Mouse (Mus musculus): ENCODE results near the gene Memo1. TPM values are rescaled to one million over a fixed set of nuclear protein-coding genes. Genes with fewer than 3 reads are reported as not detected.
"Not testable (repeated sequence)": the region's sequence is repeated elsewhere in the genome, so short reads cannot be mapped to it uniquely, and the experiment has no call there.

The Memo1 gene
- polyA plus RNA-seq, 1 experiment from 2014 or later: 85.9 TPM

DNA sequence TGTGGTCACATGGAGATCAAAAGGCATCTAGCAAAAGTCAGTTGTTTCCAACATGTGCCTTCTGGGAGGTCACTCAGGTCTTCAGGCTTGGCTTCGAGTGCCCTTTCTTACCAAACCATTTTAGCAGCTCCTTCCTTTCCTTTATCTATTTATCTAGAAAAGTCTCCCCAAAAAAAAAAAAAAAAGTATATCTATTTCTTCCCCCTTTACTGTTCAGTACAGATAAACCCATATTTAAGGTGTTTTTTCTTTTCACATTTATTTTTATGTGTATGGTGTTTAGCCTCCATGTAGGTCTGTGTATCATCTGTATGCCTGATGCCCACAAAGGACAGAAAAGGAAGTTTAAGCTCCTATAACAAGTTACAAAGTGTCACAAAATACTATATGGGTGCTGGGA, 110.6 kb downstream of the Memo1 start:
- no peak overlapping the region for H3K27ac ChIP-seq (ENCODE audit: low read depth, low read length)
- DNase-seq (ENCODE audit: low spot score, missing footprints): no peak
- H3K4me1 ChIP-seq (ENCODE audit: control insufficient read depth, insufficient read depth, low read length): no peaks in the 10 kb centered on the region
- no peak for ATAC-seq (ENCODE audit: low FRiP score)
- H3K4me3 ChIP-seq (ENCODE audit: low read depth, low read length): no peak overlapping the region
- H3K9me3 ChIP-seq (ENCODE audit: control insufficient read depth, low read length): no peaks in the 10 kb centered on the region
- WGBS: 94% methylated on average over 1 of the region's 1 CpGs
- no peaks in the 10 kb centered on the region for H3K36me3 ChIP-seq (ENCODE audit: control insufficient read depth, insufficient read depth, low read length)
- no peaks in the 10 kb centered on the region for H3K27me3 ChIP-seq (ENCODE audit: control insufficient read depth, insufficient read depth, low read length)
- H3K9ac ChIP-seq (ENCODE audit: low read length): no peak overlapping the region
- H3K4me2 ChIP-seq: no peak overlapping the region

- Histone ChIP-seq H3K4me3 (ENCODE audit: low read depth, low read length) (no peak overlapping the region), H3K4me2 (no peak overlapping the region), H3K9ac (ENCODE audit: low read length) (no peak overlapping the region), H3K27ac (ENCODE audit: low read depth, low read length) (no peak overlapping the region), H3K27me3 (ENCODE audit: control insufficient read depth, insufficient read depth, low read length) (no peaks in the 10 kb centered on the region), H3K9me3 (ENCODE audit: control insufficient read depth, low read length) (no peaks in the 10 kb centered on the region), H3K36me3 (ENCODE audit: control insufficient read depth, insufficient read depth, low read length) (no peaks in the 10 kb centered on the region), H3K4me1 (ENCODE audit: control insufficient read depth, insufficient read depth, low read length) (no peaks in the 10 kb centered on the region)
- ATAC-seq (ENCODE audit: low FRiP score) (no peak), DNase-seq (ENCODE audit: low spot score, missing footprints) (no peak)
These were observed 114.4 kb downstream of the Memo1 start for GRCm38 (mm10) chr17:74180889-74181288.

GRCm38 (mm10) chr17:74179640-74180039, 115.7 kb downstream of the Memo1 start:
- H3K4me3 ChIP-seq (ENCODE audit: low read depth, low read length); H3K9ac ChIP-seq (ENCODE audit: low read length): not testable (repeated sequence)
- 90% methylated on average over 2 of the region's 2 CpGs for WGBS

DNA sequence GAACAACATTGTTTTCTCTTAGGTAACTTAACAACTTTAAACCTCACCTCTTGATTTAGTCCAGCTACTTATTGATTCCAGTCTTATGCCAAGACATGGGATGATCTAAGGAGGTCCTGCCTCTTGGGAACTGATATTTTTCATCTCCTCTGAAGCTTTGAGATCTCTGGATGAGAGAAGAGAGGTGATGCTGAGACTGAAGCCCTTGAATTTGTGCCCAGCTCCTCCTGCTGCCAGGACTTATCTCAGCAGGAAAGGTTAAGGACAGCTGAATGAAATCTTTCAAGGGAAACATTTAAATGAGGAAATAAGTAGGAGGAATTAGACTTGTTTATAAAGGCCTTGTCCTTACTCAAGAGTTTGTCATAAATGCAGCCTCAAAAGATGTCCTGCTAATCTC, 121.6 kb downstream of the Memo1 start:
- Histone ChIP-seq H3K27me3 (ENCODE audit: control insufficient read depth, insufficient read depth, low read length) (no peaks in the 10 kb centered on the region), H3K36me3 (ENCODE audit: control insufficient read depth, insufficient read depth, low read length) (no peaks in the 10 kb centered on the region), H3K9me3 (ENCODE audit: control insufficient read depth, low read length) (no peaks in the 10 kb centered on the region), H3K4me3 (ENCODE audit: low read depth, low read length) (no peak overlapping the region), H3K9ac (ENCODE audit: low read length) (no peak overlapping the region), H3K4me1 (ENCODE audit: control insufficient read depth, insufficient read depth, low read length) (no peaks in the 10 kb centered on the region), H3K4me2 (no peak overlapping the region), H3K27ac (ENCODE audit: low read depth, low read length) (no peak overlapping the region)
- DNase-seq (ENCODE audit: low spot score, missing footprints) (no peak), ATAC-seq (ENCODE audit: low FRiP score) (no peak)

More at GRCm38 (mm10) chr17:74179640-74180039, 115.7 kb downstream of the Memo1 start:
- not testable (repeated sequence) for H3K4me2 ChIP-seq; H3K27ac ChIP-seq (ENCODE audit: low read depth, low read length); H3K36me3 ChIP-seq (ENCODE audit: control insufficient read depth, insufficient read depth, low read length); DNase-seq (ENCODE audit: low spot score, missing footprints); H3K9me3 ChIP-seq (ENCODE audit: control insufficient read depth, low read length); ATAC-seq (ENCODE audit: low FRiP score); H3K4me1 ChIP-seq (ENCODE audit: control insufficient read depth, insufficient read depth, low read length); H3K27me3 ChIP-seq (ENCODE audit: control insufficient read depth, insufficient read depth, low read length)

- Histone ChIP-seq H3K4me3 (ENCODE audit: low read depth, low read length) (no peak overlapping the region), H3K27me3 (ENCODE audit: control insufficient read depth, insufficient read depth, low read length) (no peaks in the 10 kb centered on the region), H3K9ac (ENCODE audit: low read length) (no peak overlapping the region), H3K4me1 (ENCODE audit: control insufficient read depth, insufficient read depth, low read length) (no peaks in the 10 kb centered on the region), H3K36me3 (ENCODE audit: control insufficient read depth, insufficient read depth, low read length) (no peaks in the 10 kb centered on the region), H3K4me2 (no peak overlapping the region), H3K27ac (ENCODE audit: low read depth, low read length) (no peak overlapping the region), H3K9me3 (ENCODE audit: control insufficient read depth, low read length) (no peaks in the 10 kb centered on the region)
- ATAC-seq (ENCODE audit: low FRiP score): no peak
- 68% methylated on average over 1 of the region's 1 CpGs for WGBS
- no peak for DNase-seq (ENCODE audit: low spot score, missing footprints)
These were observed 122.5 kb downstream of the Memo1 start for GRCm38 (mm10) chr17:74172834-74173233.

DNA sequence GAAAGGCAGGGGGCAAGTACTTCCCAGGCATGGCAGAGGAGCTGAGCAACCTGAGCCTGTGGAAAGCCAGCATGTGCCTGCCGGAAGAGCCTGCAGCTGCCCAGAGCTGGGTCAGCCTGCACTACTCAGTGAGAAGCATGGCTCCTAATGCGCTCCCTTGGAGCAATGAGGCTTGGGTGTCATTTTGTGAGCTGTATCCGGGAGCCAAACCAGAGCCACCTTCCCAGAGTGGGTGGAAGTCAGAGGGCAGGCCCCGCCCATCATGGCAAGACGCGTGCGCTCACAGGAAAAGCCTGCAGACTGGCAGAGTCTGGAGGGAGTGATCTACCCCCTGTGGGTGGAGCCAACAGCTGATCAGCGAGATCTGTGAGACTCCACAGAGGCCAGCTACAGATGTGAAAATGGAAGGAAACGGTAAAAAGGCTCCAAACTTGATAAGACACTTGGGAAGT, 135.9 kb downstream of the Memo1 start:
- Histone ChIP-seq H3K9ac (ENCODE audit: low read length) (peak overlapping the region; percentile 55), H3K4me3 (ENCODE audit: low read depth, low read length) (peak overlapping the region; percentile 31), H3K36me3 (ENCODE audit: control insufficient read depth, insufficient read depth, low read length) (no peaks in the 10 kb centered on the region), H3K4me1 (ENCODE audit: control insufficient read depth, insufficient read depth, low read length) (0 out of 2 replicates have a peak, but pooled peaks cover 2% of the 10 kb centered on the region), H3K9me3 (ENCODE audit: control insufficient read depth, low read length) (no peaks in the 10 kb centered on the region), H3K27me3 (ENCODE audit: control insufficient read depth, insufficient read depth, low read length) (no peaks in the 10 kb centered on the region), H3K27ac (ENCODE audit: low read depth, low read length) (no peak overlapping the region), H3K4me2 (peak overlapping the region; percentile 54)
- ATAC-seq (ENCODE audit: low FRiP score): peak; percentile 96
- DNase-seq (ENCODE audit: low spot score, missing footprints): peak; percentile 91
- WGBS: 1% methylated on average over 9 of the region's 9 CpGs

- Histone ChIP-seq H3K27ac (ENCODE audit: low read depth, low read length) (no peak overlapping the region), H3K4me1 (ENCODE audit: control insufficient read depth, insufficient read depth, low read length) (0 out of 2 replicates have a peak, but pooled peaks cover 2% of the 10 kb centered on the region), H3K36me3 (ENCODE audit: control insufficient read depth, insufficient read depth, low read length) (no peaks in the 10 kb centered on the region), H3K27me3 (ENCODE audit: control insufficient read depth, insufficient read depth, low read length) (no peaks in the 10 kb centered on the region), H3K9ac (ENCODE audit: low read length) (no peak overlapping the region), H3K9me3 (ENCODE audit: control insufficient read depth, low read length) (no peaks in the 10 kb centered on the region), H3K4me3 (ENCODE audit: low read depth, low read length) (no peak overlapping the region), H3K4me2 (no peak overlapping the region)
- ATAC-seq (ENCODE audit: low FRiP score): no peak
- peak; percentile 82 for DNase-seq (ENCODE audit: low spot score, missing footprints)
- WGBS: 88% methylated on average over 3 of the region's 3 CpGs
These were observed 137.2 kb downstream of the Memo1 start for GRCm38 (mm10) chr17:74158161-74158560.

Other genes starting within 250 kb of the Memo1 start
- gene Srd5a2, start 247.6 kb downstream of the Memo1 start, polyA plus RNA-seq (2014; fragmentation: Nextera tagmentation; extraction: Ambion mirVana): not detected in 2 replicates
- gene Dpy30, start 28.4 kb upstream of the Memo1 start, polyA plus RNA-seq (2014; fragmentation: Nextera tagmentation; extraction: Ambion mirVana): 276 and 277 TPM in 2 replicates
- gene Spast, start 43.5 kb upstream of the Memo1 start, polyA plus RNA-seq (2014; fragmentation: Nextera tagmentation; extraction: Ambion mirVana): 46.8 and 48.8 TPM in 2 replicates
- 28.1 and 30.2 TPM in 2 replicates for gene Slc30a6, start 100.1 kb upstream of the Memo1 start, polyA plus RNA-seq (2014; fragmentation: Nextera tagmentation; extraction: Ambion mirVana)
- 0.21 and 0.22 TPM in 2 replicates for gene Nlrc4, start 163.6 kb upstream of the Memo1 start, polyA plus RNA-seq (2014; fragmentation: Nextera tagmentation; extraction: Ambion mirVana)
- 63.2 and 63.4 TPM in 2 replicates for gene Yipf4, start 194.0 kb upstream of the Memo1 start, polyA plus RNA-seq (2014; fragmentation: Nextera tagmentation; extraction: Ambion mirVana)
- gene Birc6, start 232.8 kb upstream of the Memo1 start, polyA plus RNA-seq (2014; fragmentation: Nextera tagmentation; extraction: Ambion mirVana): 83.5 and 91.6 TPM in 2 replicates

All from midbrain, embryonic 11.5 days (tissue).